Mouse (Mus musculus): ENCODE data around the gene Rxfp4. TPM values are rescaled to one million over a fixed set of nuclear protein-coding genes. Genes with fewer than 3 reads are reported as not detected.

Gene Rxfp4
- polyA plus RNA-seq, 1 experiment: 0.06 TPM

DNA sequence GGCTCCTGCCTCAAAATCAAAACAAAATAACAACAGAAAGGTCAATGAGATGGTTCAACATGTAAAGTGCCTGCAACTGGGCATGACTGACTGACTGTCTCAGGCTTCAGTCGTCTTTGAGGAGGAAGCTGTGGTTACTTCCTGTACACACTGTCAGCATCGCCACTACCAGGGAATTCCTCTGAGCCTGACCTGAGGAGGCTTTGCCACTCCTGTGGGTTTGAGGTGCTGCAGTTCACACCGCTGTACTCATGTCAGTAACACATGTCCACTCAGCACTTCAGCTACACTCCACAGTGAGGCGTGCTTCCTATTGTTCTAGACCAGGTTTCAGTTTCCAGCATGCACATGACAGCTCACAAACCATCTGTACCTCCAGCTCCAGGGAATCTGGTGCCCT is 11.2 kb upstream of the Rxfp4 start:
- TF ChIP-seq CTCF (conservative IDR thresholded peaks at IDR 0.05; ENCODE audit: insufficient read depth, insufficient read length, low read depth, low read length): 0 out of 2 replicates have a peak, but pooled peaks have one; percentile 3
- no peak for TF ChIP-seq POLR2A (IDR thresholded peaks at IDR 0.05; ENCODE audit: low read depth, low read length)
- H3K27me3 ChIP-seq (replicated peaks; ENCODE audit: control insufficient read depth, insufficient read depth, low read length): no peaks in the 10 kb centered on the region
- no peaks in the 10 kb centered on the region for H3K4me1 ChIP-seq (ENCODE audit: control insufficient read depth, insufficient read depth, low read length)
- no peaks in the 10 kb centered on the region for H3K36me3 ChIP-seq (ENCODE audit: control insufficient read depth, insufficient read depth, low read length)
- no peak overlapping the region for H3K4me3 ChIP-seq (ENCODE audit: insufficient read depth, low read depth, low read length)
- WGBS: 58% methylated on average over 4 of the region's 4 CpGs
- no peak for DNase-seq
- no peak overlapping the region for H3K27ac ChIP-seq (ENCODE audit: insufficient read depth, low read depth, low read length)

DNA sequence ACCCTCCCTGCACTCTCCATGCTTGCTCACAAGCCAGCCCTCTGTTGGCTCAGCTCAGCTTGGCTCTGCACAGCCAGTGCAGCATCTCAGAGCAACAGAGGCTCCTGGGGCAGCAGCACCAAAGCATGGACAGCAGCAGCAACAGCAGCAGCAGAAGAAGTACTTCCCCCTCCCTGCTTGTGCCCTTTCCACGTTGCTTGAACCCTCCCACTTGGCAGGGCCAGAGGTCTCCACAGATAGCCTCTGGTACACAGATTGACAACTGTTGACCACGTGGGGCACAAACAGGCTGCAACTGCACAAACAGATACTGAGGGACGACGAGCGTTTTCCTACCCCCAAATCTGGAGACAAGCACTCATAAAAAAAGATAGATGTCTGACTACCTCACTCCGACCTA is 6.9 kb upstream of the Rxfp4 start:
- no peaks in the 10 kb centered on the region for H3K4me1 ChIP-seq (ENCODE audit: control insufficient read depth, insufficient read depth, low read length)
- H3K27ac ChIP-seq (ENCODE audit: insufficient read depth, low read depth, low read length): no peak overlapping the region
- 21% methylated on average over 6 of the region's 6 CpGs for WGBS
- TF ChIP-seq POLR2A (IDR thresholded peaks at IDR 0.05; ENCODE audit: low read depth, low read length): no peak
- no peak for TF ChIP-seq CTCF (conservative IDR thresholded peaks at IDR 0.05; ENCODE audit: insufficient read depth, insufficient read length, low read depth, low read length)
- DNase-seq: no peak
- no peaks in the 10 kb centered on the region for H3K27me3 ChIP-seq (replicated peaks; ENCODE audit: control insufficient read depth, insufficient read depth, low read length)
- H3K4me3 ChIP-seq (ENCODE audit: insufficient read depth, low read depth, low read length): no peak overlapping the region
- H3K36me3 ChIP-seq (ENCODE audit: control insufficient read depth, insufficient read depth, low read length): no peaks in the 10 kb centered on the region

DNA sequence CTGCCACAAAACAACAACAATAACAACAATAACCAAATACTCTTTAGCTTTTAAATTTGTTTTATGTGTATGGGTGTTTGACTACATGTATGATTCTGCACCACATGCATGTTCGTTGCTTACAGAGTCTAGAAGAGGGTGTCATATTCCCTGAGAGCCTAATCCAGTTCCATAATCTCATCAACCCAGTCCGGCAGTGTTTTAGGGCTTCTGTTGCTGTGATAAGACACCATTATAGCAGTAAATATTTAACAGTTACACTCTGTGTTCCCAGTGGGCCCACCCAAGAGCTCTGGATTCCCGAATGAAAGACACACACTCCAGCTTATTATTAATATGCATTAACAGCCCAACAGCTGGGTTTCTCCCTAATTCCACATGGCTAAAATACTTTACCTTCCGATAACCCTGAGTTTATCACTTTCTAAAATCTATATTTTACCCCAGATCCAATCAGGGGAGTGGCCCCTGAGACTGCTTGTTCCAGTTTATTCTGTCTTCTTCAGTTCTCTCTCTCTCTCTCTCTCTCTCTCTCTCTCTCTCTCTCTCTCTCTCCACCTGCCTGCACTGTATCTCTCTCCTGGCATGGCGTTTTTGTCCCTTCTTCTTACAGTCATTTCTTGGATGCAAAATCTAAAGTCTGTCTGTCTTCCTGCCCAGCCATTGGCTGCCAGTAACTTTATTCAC is 5.6 kb upstream of the Rxfp4 start:
- no peak overlapping the region for H3K27ac ChIP-seq (ENCODE audit: insufficient read depth, low read depth, low read length)
- TF ChIP-seq POLR2A (IDR thresholded peaks at IDR 0.05; ENCODE audit: low read depth, low read length) (no peak), CTCF (conservative IDR thresholded peaks at IDR 0.05; ENCODE audit: insufficient read depth, insufficient read length, low read depth, low read length) (no peak)
- 77% methylated on average over 5 of the region's 5 CpGs for WGBS
- H3K27me3 ChIP-seq (replicated peaks; ENCODE audit: control insufficient read depth, insufficient read depth, low read length): no peaks in the 10 kb centered on the region
- no peaks in the 10 kb centered on the region for H3K4me1 ChIP-seq (ENCODE audit: control insufficient read depth, insufficient read depth, low read length)
- no peaks in the 10 kb centered on the region for H3K36me3 ChIP-seq (ENCODE audit: control insufficient read depth, insufficient read depth, low read length)
- DNase-seq: no peak
- H3K4me3 ChIP-seq (ENCODE audit: insufficient read depth, low read depth, low read length): no peak overlapping the region

DNA sequence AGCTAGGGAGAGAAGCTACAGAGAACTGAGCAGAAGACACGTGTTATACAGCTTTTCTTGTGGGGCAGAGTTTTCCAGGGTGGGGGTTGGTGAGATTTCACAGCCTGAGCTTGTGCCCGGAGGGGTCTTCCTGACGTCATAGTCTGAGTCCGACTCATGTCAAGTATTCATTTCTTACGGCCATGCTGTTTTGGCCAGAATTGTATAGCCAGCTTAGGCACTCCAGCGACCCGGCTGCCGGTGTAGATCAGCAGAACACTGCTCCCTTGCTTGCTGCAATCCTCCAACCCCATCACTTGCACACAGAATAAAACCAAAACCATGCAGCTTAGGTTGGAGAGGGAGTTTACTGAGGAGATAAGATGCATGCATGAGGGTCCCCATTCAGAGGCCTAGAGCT is 2.7 kb upstream of the Rxfp4 start:
- Histone ChIP-seq H3K4me1 (ENCODE audit: control insufficient read depth, insufficient read depth, low read length) (no peaks in the 10 kb centered on the region), H3K27ac (ENCODE audit: insufficient read depth, low read depth, low read length) (no peak overlapping the region), H3K4me3 (ENCODE audit: insufficient read depth, low read depth, low read length) (no peak overlapping the region), H3K27me3 (replicated peaks; ENCODE audit: control insufficient read depth, insufficient read depth, low read length) (no peaks in the 10 kb centered on the region), H3K36me3 (ENCODE audit: control insufficient read depth, insufficient read depth, low read length) (no peaks in the 10 kb centered on the region)
- no peak for TF ChIP-seq POLR2A (IDR thresholded peaks at IDR 0.05; ENCODE audit: low read depth, low read length)
- no peak for DNase-seq
- 81% methylated on average over 8 of the region's 8 CpGs for WGBS

DNA sequence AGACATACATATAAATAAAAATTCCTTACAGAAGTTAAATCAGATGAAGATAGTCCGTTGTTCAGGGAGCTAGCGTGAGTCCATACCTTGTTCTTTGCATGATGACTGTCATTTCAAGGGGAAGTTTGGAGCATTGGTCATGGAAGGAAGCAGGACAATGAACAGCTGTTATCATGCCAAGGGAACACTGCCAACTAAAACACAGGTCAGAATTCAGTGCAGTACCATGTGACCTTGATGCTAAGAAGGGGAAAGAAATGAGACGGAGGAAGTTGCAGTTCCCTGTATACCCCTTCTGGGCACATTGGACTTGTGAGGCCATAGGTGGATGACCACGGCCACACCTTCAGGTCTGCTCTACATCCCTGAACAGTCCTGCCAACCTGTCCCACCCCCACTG is 1.7 kb upstream of the Rxfp4 start:
- Histone ChIP-seq H3K4me3 (ENCODE audit: insufficient read depth, low read depth, low read length) (no peak overlapping the region), H3K4me1 (ENCODE audit: control insufficient read depth, insufficient read depth, low read length) (no peaks in the 10 kb centered on the region), H3K36me3 (ENCODE audit: control insufficient read depth, insufficient read depth, low read length) (no peaks in the 10 kb centered on the region), H3K27ac (ENCODE audit: insufficient read depth, low read depth, low read length) (no peak overlapping the region), H3K27me3 (replicated peaks; ENCODE audit: control insufficient read depth, insufficient read depth, low read length) (no peaks in the 10 kb centered on the region)
- TF ChIP-seq POLR2A (IDR thresholded peaks at IDR 0.05; ENCODE audit: low read depth, low read length) (no peak), CTCF (conservative IDR thresholded peaks at IDR 0.05; ENCODE audit: insufficient read depth, insufficient read length, low read depth, low read length) (no peak)
- DNase-seq: peak; percentile 68
- 47% methylated on average over 4 of the region's 4 CpGs for WGBS

DNA sequence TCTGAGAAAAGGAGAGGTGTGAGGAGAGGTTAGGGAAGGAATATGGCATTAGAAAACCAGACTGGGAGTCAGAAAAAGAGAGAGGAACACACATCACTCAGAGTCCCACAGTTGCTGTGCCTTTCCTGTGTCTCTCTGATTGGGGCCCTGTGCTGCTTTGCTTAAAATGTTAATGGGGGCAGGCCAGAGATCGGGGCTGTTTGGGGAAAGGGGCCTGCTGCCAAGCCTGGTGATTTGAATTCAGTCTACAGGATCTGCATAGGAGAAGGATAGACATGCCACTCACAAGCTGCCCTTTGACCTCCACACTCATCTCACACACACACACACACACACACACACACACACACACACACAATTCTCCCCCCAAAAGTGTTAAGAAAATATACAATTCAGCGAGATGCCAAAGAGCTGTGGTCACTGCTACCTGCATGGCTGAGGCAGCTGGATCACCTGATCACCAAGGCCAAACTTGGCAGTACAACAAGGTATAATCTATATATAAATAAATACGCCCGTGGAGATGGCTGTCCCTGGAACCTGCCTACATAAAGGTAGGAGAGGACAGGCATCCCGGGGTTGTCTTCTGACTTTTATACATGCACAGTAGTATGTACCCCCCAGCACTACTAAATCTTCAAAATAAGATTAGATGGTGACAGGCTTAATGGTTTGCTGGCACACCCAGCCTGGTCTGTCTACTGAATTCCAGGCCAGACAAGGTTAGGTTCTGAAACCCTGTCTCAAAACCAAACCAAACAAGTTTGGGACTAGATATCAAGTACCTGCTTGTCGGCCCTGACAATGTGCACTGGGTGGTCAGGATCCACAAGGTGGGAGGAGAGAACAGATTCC is 801 bp upstream of the Rxfp4 start:
- TF ChIP-seq POLR2A (IDR thresholded peaks at IDR 0.05; ENCODE audit: low read depth, low read length) (no peak), CTCF (conservative IDR thresholded peaks at IDR 0.05; ENCODE audit: insufficient read depth, insufficient read length, low read depth, low read length) (no peak)
- no peaks in the 10 kb centered on the region for H3K36me3 ChIP-seq (ENCODE audit: control insufficient read depth, insufficient read depth, low read length)
- no peak for DNase-seq
- H3K4me3 ChIP-seq (ENCODE audit: insufficient read depth, low read depth, low read length): no peak overlapping the region
- H3K4me1 ChIP-seq (ENCODE audit: control insufficient read depth, insufficient read depth, low read length): no peaks in the 10 kb centered on the region
- no peaks in the 10 kb centered on the region for H3K27me3 ChIP-seq (replicated peaks; ENCODE audit: control insufficient read depth, insufficient read depth, low read length)
- 73% methylated on average over 6 of the region's 6 CpGs for WGBS
- H3K27ac ChIP-seq (ENCODE audit: insufficient read depth, low read depth, low read length): no peak overlapping the region

Data from kidney, adult 2 months (tissue).